8 mouse cellular contexts compared by ENCODE assay signal in genomic region chr4:136260491-136261180, GRCm38 (mm10). TPM values are rescaled to one million over a fixed set of nuclear protein-coding genes. Genes with fewer than 3 reads are reported as not detected.
A peak's percentile ranks its signal among the peaks of the same experiment; 100 is the strongest.
DNase-seq lines count a peak whose midpoint lies in the region; ATAC-seq lines count a peak whose summit lies in the region.

No protein-coding gene starts in this region.

- H3K4me2 ChIP-seq in hindbrain, embryonic 12.5 days (replicated peaks) = no peak overlapping the region
- H3K4me2 ChIP-seq in intestine, embryonic 14.5 days (ENCODE audit: low read length) = no peak overlapping the region
- no peak overlapping the region for H3K4me2 ChIP-seq in limb, embryonic 12.5 days

- WGBS in hindbrain, embryonic 10.5 days = 43% methylated on average over 10 of the region's 10 CpGs
- WGBS in hindbrain, embryonic 12.5 days = 42% methylated on average over 10 of the region's 10 CpGs
- WGBS in intestine, embryonic 14.5 days = 43% methylated on average over 10 of the region's 10 CpGs
- WGBS in limb, embryonic 12.5 days = 46% methylated on average over 10 of the region's 10 CpGs

- DNase-seq in hindbrain, embryonic 10.5 days (ENCODE audit: low spot score) = peak; percentile 85
- peak; percentile 91 to 96 for DNase-seq in cerebellum, postnatal 14 days
- peak; percentile 93 for DNase-seq in gastrocnemius, postnatal 10 days
- peak; percentile 97 for DNase-seq in intestine, embryonic 14.5 days (ENCODE audit: low spot score)
- DNase-seq in natural killer cell, adult 2 months (ENCODE audit: low spot score in 2 of 2) = peak; percentile 71 to 82
- peak; percentile 79 to 96 for DNase-seq in spleen, postnatal 4 days (ENCODE audit: low spot score in 2 of 2)

- H3K4me3 ChIP-seq in hindbrain, embryonic 10.5 days = no peak overlapping the region
- H3K4me3 ChIP-seq in hindbrain, embryonic 12.5 days = no peak overlapping the region
- no peak overlapping the region for H3K4me3 ChIP-seq in intestine, embryonic 14.5 days (ENCODE audit: low read depth, low read length)
- no peak overlapping the region for H3K4me3 ChIP-seq in limb, embryonic 12.5 days (replicated peaks)

- H3K4me1 ChIP-seq in hindbrain, embryonic 10.5 days (replicated peaks) = peaks cover 27% of the 10 kb centered on the region
- H3K4me1 ChIP-seq in hindbrain, embryonic 12.5 days = peaks cover 5% of the 10 kb centered on the region; the same call in 1 of the 2 replicates
- peaks cover 3% of the 10 kb centered on the region; the same call in 1 of the 2 replicates for H3K4me1 ChIP-seq in intestine, embryonic 14.5 days (replicated peaks; ENCODE audit: control insufficient read depth, insufficient read depth, low read length)
- no peaks in the 10 kb centered on the region for H3K4me1 ChIP-seq in limb, embryonic 12.5 days (replicated peaks)

- H3K9me3 ChIP-seq in hindbrain, embryonic 10.5 days = no peaks in the 10 kb centered on the region
- H3K9me3 ChIP-seq in hindbrain, embryonic 12.5 days (replicated peaks) = no peaks in the 10 kb centered on the region
- no peaks in the 10 kb centered on the region for H3K9me3 ChIP-seq in intestine, embryonic 14.5 days (ENCODE audit: control insufficient read depth, low read length)
- H3K9me3 ChIP-seq in limb, embryonic 12.5 days = no peaks in the 10 kb centered on the region

- 0 out of 2 replicates have a peak overlapping the region, but pooled peaks have one; percentile 45 for H3K27ac ChIP-seq in hindbrain, embryonic 10.5 days
- H3K27ac ChIP-seq in hindbrain, embryonic 12.5 days = no peak overlapping the region
- H3K27ac ChIP-seq in intestine, embryonic 14.5 days (ENCODE audit: low read depth) = no peak overlapping the region
- H3K27ac ChIP-seq in limb, embryonic 12.5 days = no peak overlapping the region

- no peaks in the 10 kb centered on the region; the same call in 1 of the 2 replicates for H3K27me3 ChIP-seq in hindbrain, embryonic 10.5 days (ENCODE audit: insufficient read depth, poor library complexity, severe bottlenecking)
- H3K27me3 ChIP-seq in hindbrain, embryonic 12.5 days = no peaks in the 10 kb centered on the region
- no peaks in the 10 kb centered on the region for H3K27me3 ChIP-seq in intestine, embryonic 14.5 days (replicated peaks; ENCODE audit: control insufficient read depth, insufficient read depth, low read length)
- H3K27me3 ChIP-seq in limb, embryonic 12.5 days = 0 out of 2 replicates have a peak, but pooled peaks cover 8% of the 10 kb centered on the region

- ATAC-seq in hindbrain, embryonic 12.5 days (ENCODE audit: low FRiP score) = no peak
- no peak; the same call in 1 of the 2 replicates for ATAC-seq in intestine, embryonic 14.5 days (replicated peaks; ENCODE audit: low FRiP score, low TSS enrichment, low read depth)
- ATAC-seq in limb, embryonic 12.5 days (ENCODE audit: insufficient number of reproducible peaks, insufficient read depth, low FRiP score, low TSS enrichment, low read depth) = 0 out of 2 replicates have a peak, but pooled peaks have one; percentile 28

- no peak overlapping the region for H3K9ac ChIP-seq in hindbrain, embryonic 12.5 days
- no peak overlapping the region for H3K9ac ChIP-seq in intestine, embryonic 14.5 days (ENCODE audit: low read length)
- no peak overlapping the region for H3K9ac ChIP-seq in limb, embryonic 12.5 days (replicated peaks)

- H3K36me3 ChIP-seq in hindbrain, embryonic 10.5 days = no peaks in the 10 kb centered on the region
- H3K36me3 ChIP-seq in hindbrain, embryonic 12.5 days = no peaks in the 10 kb centered on the region
- H3K36me3 ChIP-seq in intestine, embryonic 14.5 days (ENCODE audit: control insufficient read depth, insufficient read depth, low read length) = no peaks in the 10 kb centered on the region
- H3K36me3 ChIP-seq in limb, embryonic 12.5 days = no peaks in the 10 kb centered on the region

RNA-seq across cellular contexts. Expression of gene Tcea3, which starts 13.1 kb away (rescaled TPM):
- polyA plus RNA-seq in hindbrain, embryonic 10.5 days (2016; fragmentation: Nextera tagmentation; extraction: Ambion mirVana) = 1.3 and 2.2 TPM in 2 replicates
- 5.0 and 7.2 TPM in 2 replicates for polyA plus RNA-seq in hindbrain, embryonic 12.5 days (2016; fragmentation: Nextera tagmentation; extraction: Ambion mirVana)
- 100 to 1,000 TPM; 199 to 247 TPM for total RNA-seq in gastrocnemius, postnatal 10 days (2021)
- 18.7 and 19.1 TPM in 2 replicates for polyA plus RNA-seq in intestine, embryonic 14.5 days (2014; fragmentation: Nextera tagmentation; extraction: Ambion mirVana)
- 5.0 and 5.2 TPM in 2 replicates for polyA plus RNA-seq in limb, embryonic 12.5 days (2016; fragmentation: Nextera tagmentation; extraction: Ambion mirVana)

RNA-seq across cellular contexts. Expression of gene Zfp46, which starts 23.8 kb away (rescaled TPM):
- polyA plus RNA-seq in hindbrain, embryonic 10.5 days (2016; fragmentation: Nextera tagmentation; extraction: Ambion mirVana) = 24.6 and 29.0 TPM in 2 replicates
- polyA plus RNA-seq in hindbrain, embryonic 12.5 days (2016; fragmentation: Nextera tagmentation; extraction: Ambion mirVana) = 42.4 and 42.6 TPM in 2 replicates
- total RNA-seq in gastrocnemius, postnatal 10 days (2021) = 10 to 100 TPM; 44.5 to 48.7 TPM
- 19.0 and 25.4 TPM in 2 replicates for polyA plus RNA-seq in intestine, embryonic 14.5 days (2014; fragmentation: Nextera tagmentation; extraction: Ambion mirVana)
- 25.4 and 25.6 TPM in 2 replicates for polyA plus RNA-seq in limb, embryonic 12.5 days (2016; fragmentation: Nextera tagmentation; extraction: Ambion mirVana)

RNA-seq across cellular contexts. Expression of gene Hnrnpr, which starts 50.1 kb away (rescaled TPM):
- polyA plus RNA-seq in hindbrain, embryonic 10.5 days (2016; fragmentation: Nextera tagmentation; extraction: Ambion mirVana) = 197 and 217 TPM in 2 replicates
- 219 and 236 TPM in 2 replicates for polyA plus RNA-seq in hindbrain, embryonic 12.5 days (2016; fragmentation: Nextera tagmentation; extraction: Ambion mirVana)
- total RNA-seq in gastrocnemius, postnatal 10 days (2021) = 10 to 100 TPM; 40.9 to 53.0 TPM
- polyA plus RNA-seq in intestine, embryonic 14.5 days (2014; fragmentation: Nextera tagmentation; extraction: Ambion mirVana) = 128 and 143 TPM in 2 replicates
- 252 and 268 TPM in 2 replicates for polyA plus RNA-seq in limb, embryonic 12.5 days (2016; fragmentation: Nextera tagmentation; extraction: Ambion mirVana)

RNA-seq across cellular contexts. Expression of gene Asap3, which starts 54.5 kb away (rescaled TPM):
- polyA plus RNA-seq in hindbrain, embryonic 10.5 days (2016; fragmentation: Nextera tagmentation; extraction: Ambion mirVana) = 5.2 and 6.5 TPM in 2 replicates
- 11.6 and 11.8 TPM in 2 replicates for polyA plus RNA-seq in hindbrain, embryonic 12.5 days (2016; fragmentation: Nextera tagmentation; extraction: Ambion mirVana)
- 10 to 100 TPM in 1 of 2 experiments, 1 to 10 TPM in 1; 7.2 to 10.1 TPM for total RNA-seq in gastrocnemius, postnatal 10 days (2021)
- polyA plus RNA-seq in intestine, embryonic 14.5 days (2014; fragmentation: Nextera tagmentation; extraction: Ambion mirVana) = 4.6 and 4.9 TPM in 2 replicates
- 9.9 and 11.3 TPM in 2 replicates for polyA plus RNA-seq in limb, embryonic 12.5 days (2016; fragmentation: Nextera tagmentation; extraction: Ambion mirVana)
